Mouse (Mus musculus) CD8-positive naive resting alpha-beta T cell, adult 2 months (primary cell): Measurements from ENCODE around the gene Cdk19.
"Not testable (repeated sequence)": the region's sequence is repeated elsewhere in the genome, so short reads cannot be mapped to it uniquely, and the experiment has no call there.

Experiments used
- DNase-seq, 2 experiments: peaks; one replicate each; pipeline ENCODE4 v3.0.0; 2022; ENCODE audit warnings: low read depth in 2 of 2, low spot score in 2 of 2

Cdk19 gene

GRCm38 (mm10) chr10:40515225-40515681, 175.9 kb downstream of the Cdk19 start:
- peak; percentile 13 to 39 for DNase-seq

GRCm38 (mm10) chr10:40516421-40516820, 177.1 kb downstream of the Cdk19 start:
- no peak for DNase-seq

GRCm38 (mm10) chr10:40519586-40519985, 180.2 kb downstream of the Cdk19 start:
- DNase-seq: no peak

- DNase-seq: no peak
These were observed 182.2 kb downstream of the Cdk19 start for GRCm38 (mm10) chr10:40521579-40521978.

- no peak for DNase-seq
These were observed 184.1 kb downstream of the Cdk19 start for GRCm38 (mm10) chr10:40523312-40523975.

- no peak for DNase-seq
These were observed 184.9 kb downstream of the Cdk19 start for GRCm38 (mm10) chr10:40524032-40524806.

GRCm38 (mm10) chr10:40524991-40525390, 185.6 kb downstream of the Cdk19 start:
- peak; percentile 54 to 76 for DNase-seq

GRCm38 (mm10) chr10:40525616-40526155, 186.3 kb downstream of the Cdk19 start:
- DNase-seq: no peak

- no peak for DNase-seq
These were observed 187.0 kb downstream of the Cdk19 start for GRCm38 (mm10) chr10:40526301-40526761.

GRCm38 (mm10) chr10:40526986-40527385, 187.6 kb downstream of the Cdk19 start:
- no peak for DNase-seq

GRCm38 (mm10) chr10:40527573-40527972, 188.2 kb downstream of the Cdk19 start:
- DNase-seq: peak in 1 of 2 experiments; percentile 43

- DNase-seq: no peak
These were observed 189.3 kb downstream of the Cdk19 start for GRCm38 (mm10) chr10:40528668-40529067.

GRCm38 (mm10) chr10:40529617-40530016, 190.3 kb downstream of the Cdk19 start:
- DNase-seq: peak; percentile 53 to 75

GRCm38 (mm10) chr10:40530661-40531060, 191.3 kb downstream of the Cdk19 start:
- no peak for DNase-seq

GRCm38 (mm10) chr10:40532586-40532985, 193.2 kb downstream of the Cdk19 start:
- not testable (repeated sequence) for DNase-seq
